Mouse (Mus musculus) cortical plate, adult 2 months (tissue): ENCODE results near the gene Robo1. TPM values are rescaled to one million over a fixed set of nuclear protein-coding genes. Genes with fewer than 3 reads are reported as not detected.

Experiments used
- H3K27ac ChIP-seq: fragments of 200-500 bp; 2 replicates; pipeline ENCODE4 v1.5.1; 2012; ENCODE audit warnings: low read length, control low read depth, inconsistent platforms; ENCODE audit not compliant: insufficient read depth
- H3K4me1 ChIP-seq: fragments of 200-500 bp; 2 replicates; pipeline ENCODE4 v1.6.1; 2011; ENCODE audit warnings: low read length; ENCODE audit not compliant: control insufficient read depth, insufficient read depth
- H3K4me3 ChIP-seq: fragments of 200-500 bp; 2 replicates; pipeline ENCODE4 v1.5.1; 2011; ENCODE audit warnings: mild to moderate bottlenecking, low read length, control low read depth; ENCODE audit not compliant: insufficient read depth
- CTCF ChIP-seq: fragments of 200-500 bp; IDR thresholded peaks from 2 replicates; pipeline ENCODE4 v1.5.1; 2011; ENCODE audit warnings: mild to moderate bottlenecking, control low read depth, low read length; ENCODE audit not compliant: insufficient read depth; ENCODE audit errors: extremely low read depth
- POLR2A ChIP-seq: fragments of 200-500 bp; IDR thresholded peaks from 2 replicates; pipeline ENCODE4 v1.6.1; 2011; ENCODE audit warnings: mild to moderate bottlenecking, low read length, control low read depth; ENCODE audit not compliant: insufficient read depth; ENCODE audit errors: extremely low read depth
- polyA plus RNA-seq: library from polyadenylated mRNA; depleted of rRNA; stranded (reverse); fragments of >200 nt; gene quantifications from 2 replicates; pipeline ENCODE4 v1.2.3, GENCODE M21; 2012

Gene Robo1
- polyA plus RNA-seq, 1 experiment: 14.1 TPM

DNA sequence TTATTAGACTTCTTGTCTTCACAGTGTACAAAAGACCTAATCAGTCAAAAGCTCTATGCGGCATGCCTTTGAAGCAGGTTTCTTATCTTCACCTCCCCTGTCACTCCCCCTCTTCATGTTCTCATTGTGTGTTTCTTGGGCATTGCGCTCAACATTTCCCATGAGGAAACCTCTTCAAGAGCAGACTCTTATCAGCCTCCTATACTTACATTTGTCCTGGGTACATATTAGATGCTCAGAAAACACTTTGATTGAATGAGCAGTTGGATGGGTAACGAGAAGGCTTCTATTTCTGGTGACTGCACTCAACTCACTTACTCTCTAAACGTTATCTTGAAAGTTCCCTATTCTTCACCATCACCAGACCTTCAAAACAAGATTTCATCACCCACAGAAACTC is 114.3 kb downstream of the Robo1 start:
- Histone ChIP-seq H3K27ac (no peak overlapping the region), H3K4me3 (no peak overlapping the region), H3K4me1 (no peaks in the 10 kb centered on the region)
- TF ChIP-seq POLR2A (no peak), CTCF (no peak)

GRCm38 (mm10) chr16:72434396-72434795 is 126.3 kb downstream of the Robo1 start:
- H3K4me3 ChIP-seq: no peak overlapping the region
- no peaks in the 10 kb centered on the region for H3K4me1 ChIP-seq
- no peak overlapping the region for H3K27ac ChIP-seq
- TF ChIP-seq CTCF (no peak), POLR2A (no peak)

DNA sequence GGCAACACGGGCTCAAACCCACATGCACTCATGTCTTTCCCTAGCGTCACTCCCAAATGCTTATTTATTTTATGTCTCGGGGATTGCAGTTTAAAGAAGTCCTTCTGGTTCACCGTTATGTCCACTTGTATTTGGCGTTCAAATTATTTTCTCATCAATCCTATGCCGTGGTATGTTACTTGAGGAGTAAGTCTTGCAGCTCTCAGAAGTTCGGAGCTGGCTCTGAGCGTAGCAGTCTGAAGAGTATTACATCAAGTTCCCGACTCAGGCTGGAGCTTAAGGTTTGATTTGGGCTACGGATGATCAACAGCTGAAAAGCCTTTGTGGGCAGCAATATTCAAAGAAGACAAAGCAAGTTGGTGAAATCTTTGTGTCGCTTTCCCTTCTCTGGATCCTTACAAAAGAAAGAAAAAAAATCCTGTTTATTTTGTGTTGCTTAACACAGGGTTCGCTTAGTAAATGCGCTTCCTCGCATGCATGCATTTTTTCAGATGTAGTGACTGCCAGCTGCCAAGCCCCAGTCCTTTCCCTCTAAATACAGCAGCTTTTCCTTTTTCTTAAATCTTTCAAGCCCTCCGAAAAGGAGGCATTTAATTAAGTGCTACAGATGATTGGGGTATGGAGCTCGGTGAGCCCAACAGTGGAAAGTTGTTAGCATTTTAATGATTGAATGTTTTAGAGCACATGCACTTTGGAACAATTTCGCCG is 136.5 kb downstream of the Robo1 start:
- no peak for TF ChIP-seq CTCF
- no peak for TF ChIP-seq POLR2A
- H3K4me1 ChIP-seq: no peaks in the 10 kb centered on the region
- no peak overlapping the region for H3K27ac ChIP-seq
- H3K4me3 ChIP-seq: no peak overlapping the region

DNA sequence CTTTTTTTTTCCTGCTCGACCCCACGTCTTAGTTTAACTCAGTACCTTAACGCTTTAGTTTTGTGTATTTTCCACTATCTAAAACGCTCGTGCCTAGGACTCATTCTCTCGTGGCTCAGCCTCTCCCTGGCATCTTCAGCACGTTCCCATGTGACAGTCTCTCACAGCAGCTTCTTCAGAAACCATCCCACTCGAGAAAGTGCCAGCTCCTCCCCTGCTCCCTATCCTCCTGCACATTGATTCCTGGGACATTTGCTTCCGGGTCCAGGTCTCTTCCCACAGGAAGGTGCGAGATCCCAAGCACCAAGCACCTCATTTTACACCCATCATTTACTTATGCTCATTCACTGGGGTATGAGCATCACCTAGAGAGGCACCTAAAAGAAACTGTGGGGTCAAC is 150.0 kb downstream of the Robo1 start:
- Histone ChIP-seq H3K4me3 (0 out of 2 replicates have a peak overlapping the region, but pooled peaks have one; percentile 12), H3K4me1 (no peaks in the 10 kb centered on the region), H3K27ac (no peak overlapping the region)
- TF ChIP-seq POLR2A (no peak), CTCF (no peak)

DNA sequence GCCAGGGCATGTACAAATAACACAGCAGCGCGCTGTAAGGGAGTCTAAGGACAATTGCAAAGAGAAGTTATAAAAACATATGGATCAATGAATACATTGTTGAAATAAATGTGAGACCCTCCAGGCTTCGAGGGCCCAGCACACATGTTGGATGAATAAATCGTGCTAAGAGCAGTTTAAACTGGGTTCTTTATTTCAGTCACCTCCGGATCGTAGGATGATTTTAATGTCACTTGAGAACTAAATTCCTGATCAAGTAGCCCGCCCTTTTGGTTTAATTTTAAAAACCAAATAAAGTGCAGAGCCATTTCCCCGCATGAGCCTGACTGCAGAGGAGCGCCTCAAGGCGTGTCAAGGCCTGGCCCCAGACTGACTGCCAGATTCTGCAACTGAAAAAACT is 150.5 kb downstream of the Robo1 start:
- TF ChIP-seq POLR2A (no peak), CTCF (no peak)
- H3K4me3 ChIP-seq: 0 out of 2 replicates have a peak overlapping the region, but pooled peaks have one; percentile 12
- no peaks in the 10 kb centered on the region for H3K4me1 ChIP-seq
- H3K27ac ChIP-seq: no peak overlapping the region

- no peak for TF ChIP-seq POLR2A
- no peak for TF ChIP-seq CTCF
- no peak overlapping the region for H3K27ac ChIP-seq
- no peaks in the 10 kb centered on the region for H3K4me1 ChIP-seq
- H3K4me3 ChIP-seq: no peak overlapping the region
Measured at GRCm38 (mm10) chr16:72465696-72466095, 157.6 kb downstream of the Robo1 start.

- no peaks in the 10 kb centered on the region for H3K4me1 ChIP-seq
- no peak overlapping the region for H3K27ac ChIP-seq
- TF ChIP-seq CTCF (no peak), POLR2A (no peak)
- no peak overlapping the region for H3K4me3 ChIP-seq
Measured at GRCm38 (mm10) chr16:72470037-72470673, 162.0 kb downstream of the Robo1 start.

GRCm38 (mm10) chr16:72510716-72511199 is 202.7 kb downstream of the Robo1 start:
- no peak for TF ChIP-seq CTCF
- no peak for TF ChIP-seq POLR2A
- no peaks in the 10 kb centered on the region; the same call in 1 of the 2 replicates for H3K4me1 ChIP-seq
- H3K27ac ChIP-seq: no peak overlapping the region
- H3K4me3 ChIP-seq: no peak overlapping the region

DNA sequence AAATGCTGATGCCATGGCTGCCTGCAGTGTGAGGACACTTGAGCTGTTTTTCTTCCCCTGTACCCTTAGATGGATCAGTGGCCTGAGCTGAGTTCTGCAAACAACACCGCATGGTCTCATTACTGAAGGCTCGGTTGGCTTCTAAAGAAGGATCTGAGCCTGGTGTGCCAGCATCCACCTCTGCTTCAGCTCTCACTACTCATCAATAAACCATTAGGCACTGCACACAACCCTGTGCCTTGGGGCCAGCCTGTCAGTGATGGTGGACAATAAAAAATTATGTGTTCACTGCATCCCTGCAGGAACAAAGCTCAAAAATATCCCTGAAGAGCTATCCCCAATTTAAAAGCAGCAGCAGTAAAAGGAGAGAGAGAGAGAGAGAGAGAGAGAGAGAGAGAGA is 223.2 kb downstream of the Robo1 start:
- no peak overlapping the region for H3K4me3 ChIP-seq
- H3K4me1 ChIP-seq: 0 out of 2 replicates have a peak, but pooled peaks cover under 1% of the 10 kb centered on the region
- TF ChIP-seq CTCF (no peak), POLR2A (no peak)
- no peak overlapping the region for H3K27ac ChIP-seq
